Mouse (Mus musculus): Measurements from ENCODE around the gene Adrb1. TPM values are rescaled to one million over a fixed set of nuclear protein-coding genes. Genes with fewer than 3 reads are reported as not detected.
A peak's percentile ranks its signal among the peaks of the same experiment; 100 is the strongest.
"Not testable (repeated sequence)": the region's sequence is repeated elsewhere in the genome, so short reads cannot be mapped to it uniquely, and the experiment has no call there.

Gene Adrb1
- total RNA-seq, 2 experiments from 2014 or later: 23.4 to 26.9 TPM

DNA sequence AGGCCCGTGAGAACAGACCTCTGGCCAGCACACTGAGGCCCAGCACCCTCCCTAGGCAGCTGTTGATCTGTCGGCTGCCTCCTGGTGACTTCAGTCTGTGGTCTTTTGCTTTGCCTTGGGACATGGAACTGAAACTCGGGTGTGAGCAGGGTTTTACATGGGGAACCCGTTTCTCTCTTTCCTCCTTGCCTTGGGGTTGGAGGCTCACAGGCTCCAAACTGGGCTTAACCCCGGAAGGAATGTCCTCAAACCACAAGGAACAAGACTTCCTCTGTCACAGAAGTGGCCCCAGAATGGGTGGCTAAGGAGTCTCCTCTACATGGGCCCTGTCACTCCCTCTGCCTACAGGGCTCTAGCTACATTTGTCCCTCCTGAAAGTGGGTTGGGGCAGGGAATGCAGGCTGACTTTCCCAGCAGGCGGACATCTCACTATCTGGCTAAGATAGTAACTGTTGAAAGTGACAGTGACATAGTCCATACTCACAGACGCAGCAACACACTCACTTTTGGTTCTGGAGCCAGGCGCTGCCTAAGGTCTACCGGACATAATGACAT is 52.5 kb downstream of the Adrb1 start:
- intact Hi-C loops (cut with DNase I): loop anchor here (5.0 kb wide), 1 partner anchor 52 kb away; the partner anchor contains the start of gene Adrb1
- no peak for DNase-seq (ENCODE audit: extremely low spot score in 1 of 2, low spot score in 2 of 2)

DNA sequence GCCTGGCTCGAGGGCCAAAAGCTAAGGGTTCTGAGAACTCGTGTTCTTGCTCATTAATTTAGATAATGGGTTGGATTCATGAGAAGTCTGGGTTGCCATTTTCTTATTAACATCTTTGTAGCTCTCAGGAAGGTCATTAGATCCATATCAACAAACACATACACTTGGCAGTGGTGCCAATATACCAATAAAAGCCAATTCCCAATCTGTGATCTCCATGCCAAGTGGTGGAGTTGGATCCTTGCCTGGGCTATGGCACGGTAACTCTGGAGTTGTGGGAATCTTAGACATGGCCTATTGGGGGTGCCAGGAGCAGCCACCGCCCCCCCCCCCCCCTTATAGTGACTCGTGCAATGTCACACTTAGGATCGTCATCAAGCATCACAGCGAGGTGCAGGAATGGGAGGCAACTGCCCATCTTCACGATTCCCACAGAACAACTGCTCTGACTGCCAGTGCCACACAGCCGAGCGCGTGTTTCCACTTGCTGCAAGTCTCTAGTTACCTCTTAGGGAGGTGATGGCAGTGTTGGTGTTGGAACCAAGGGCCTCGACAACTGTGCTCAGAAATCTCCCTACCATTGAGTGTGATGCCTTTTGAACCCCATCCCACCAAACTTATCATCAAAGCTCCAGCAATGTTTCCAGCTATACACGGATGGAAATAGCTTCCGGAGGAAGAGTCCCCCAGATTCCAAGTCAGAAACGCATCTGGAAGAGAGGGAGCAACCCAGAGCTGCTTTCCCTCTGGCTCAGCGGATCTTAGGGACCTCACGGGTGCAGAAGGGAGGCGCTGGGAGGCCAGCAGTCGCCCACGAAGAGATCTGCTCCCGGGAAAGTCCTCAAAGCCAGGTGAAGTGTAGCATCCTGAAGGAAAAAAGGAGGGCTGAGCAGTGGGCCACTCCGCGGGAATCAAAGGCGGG is 53.2 kb downstream of the Adrb1 start:
- no peak for DNase-seq (ENCODE audit: extremely low spot score in 1 of 2, low spot score in 2 of 2)
- intact Hi-C loops (cut with DNase I): loop anchor here (5.0 kb wide), 3 partner anchors 53 to 353 kb away; partner anchors contain the start of gene Adrb1

DNA sequence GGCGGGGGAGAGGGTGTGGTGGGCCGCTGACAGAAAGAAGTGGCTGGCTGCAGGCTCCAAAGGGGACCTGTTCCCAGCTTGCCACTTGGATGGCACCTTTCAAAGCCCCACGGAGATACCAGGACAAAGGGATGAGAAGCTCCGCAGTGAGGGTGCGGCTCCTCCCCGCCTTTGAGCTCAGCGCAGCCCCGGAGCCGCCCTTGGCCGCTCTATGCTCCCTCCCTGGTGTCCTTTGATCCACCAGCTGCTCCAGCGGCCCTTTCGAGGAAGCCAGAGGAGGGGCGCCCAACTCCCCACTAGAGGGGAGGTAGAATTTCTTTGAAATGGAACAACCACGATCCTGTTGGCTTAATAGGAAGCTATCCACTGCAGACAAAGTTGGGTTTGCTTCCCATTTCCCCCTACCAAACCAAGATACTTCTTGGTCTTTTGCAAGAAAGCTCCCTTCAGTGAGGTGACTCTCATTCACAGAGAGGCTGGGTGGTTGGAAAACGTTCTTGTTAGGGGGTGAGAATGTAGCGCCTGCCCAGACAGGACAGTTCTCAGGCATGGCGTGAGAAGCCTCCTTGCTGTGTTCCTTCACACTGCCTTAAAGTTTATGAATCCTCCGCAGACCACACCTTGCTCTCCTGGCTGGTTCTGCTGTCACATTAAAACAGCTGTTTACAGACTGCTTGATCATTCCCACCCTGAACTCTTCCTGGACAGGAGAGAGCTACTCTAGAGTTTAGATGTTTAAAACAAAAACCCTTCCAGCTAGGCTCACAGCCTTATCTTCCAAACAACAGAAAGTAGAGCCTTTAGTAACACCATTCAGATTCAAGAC is 54.1 kb downstream of the Adrb1 start:
- intact Hi-C loops (cut with DNase I): loop anchor here (5.0 kb wide), 2 partner anchors 209 to 354 kb away; no protein-coding TSS in a partner anchor
- peak in 1 of 2 experiments; percentile 35 for DNase-seq (ENCODE audit: extremely low spot score in 1 of 2, low spot score in 2 of 2)

DNA sequence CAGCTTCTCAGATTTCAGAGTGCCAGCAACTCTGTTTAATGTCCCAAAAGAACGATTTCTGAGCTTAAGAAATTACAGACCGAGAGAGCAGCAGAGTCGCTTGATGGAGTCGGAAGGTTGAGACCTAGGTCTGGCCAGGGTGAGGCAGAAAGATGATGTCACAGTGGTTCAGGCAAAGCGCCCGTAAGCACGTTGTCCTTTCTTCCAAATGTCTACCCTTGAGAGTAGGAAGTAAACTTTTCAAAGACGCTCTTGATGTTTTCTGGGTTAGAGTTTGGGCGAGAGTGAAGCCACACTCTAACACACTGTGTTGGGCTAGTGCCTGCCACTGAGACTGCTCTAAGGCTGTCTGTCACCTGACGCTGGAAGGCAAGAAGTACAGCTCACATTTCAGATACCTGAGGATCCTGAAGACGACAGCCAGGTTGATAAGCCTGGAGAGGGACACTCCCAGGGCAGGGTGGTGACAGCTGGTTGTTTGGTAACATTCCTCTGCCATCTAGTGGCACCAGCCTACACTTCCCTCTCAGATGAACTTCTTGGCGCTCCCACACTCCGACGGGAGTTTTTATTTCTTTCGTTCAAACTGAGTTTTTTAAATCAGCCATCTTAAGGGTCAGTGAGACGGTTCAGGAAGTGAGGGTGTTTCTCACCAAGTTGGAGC is 54.9 kb downstream of the Adrb1 start:
- intact Hi-C loops (cut with DNase I): loop anchor here (5.0 kb wide), 2 partner anchors 210 to 355 kb away; no protein-coding TSS in a partner anchor
- peak; percentile 52 to 56 for DNase-seq (ENCODE audit: extremely low spot score in 1 of 2, low spot score in 2 of 2)

DNA sequence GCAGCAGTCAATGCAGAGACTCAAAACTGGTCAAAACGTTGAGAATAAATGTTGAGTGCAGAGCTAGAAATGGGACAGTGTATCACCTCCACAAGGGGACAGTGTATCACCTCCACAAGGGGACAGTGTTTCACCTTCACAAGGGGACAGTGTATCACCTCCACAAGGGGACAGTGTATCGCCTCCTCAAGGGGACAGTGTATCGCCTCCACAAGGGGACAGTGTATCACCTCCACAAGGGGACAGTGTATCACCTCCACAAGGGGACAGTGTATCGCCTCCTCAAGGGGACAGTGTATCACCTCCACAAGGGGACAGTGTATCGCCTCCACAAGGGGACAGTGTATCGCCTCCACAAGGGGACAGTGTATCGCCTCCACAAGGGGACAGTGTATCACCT is 56.5 kb downstream of the Adrb1 start:
- intact Hi-C loops (cut with DNase I): loop anchor here (5.0 kb wide), 2 partner anchors 211 to 356 kb away; no protein-coding TSS in a partner anchor

More for the DNA sequence above, 56.5 kb downstream of the Adrb1 start:
- not testable (repeated sequence) for DNase-seq (ENCODE audit: extremely low spot score in 1 of 2, low spot score in 2 of 2)

Other genes with a start within 250 kb of the Adrb1 start
- 10 to 100 TPM in 1 of 2 experiments, 1 to 10 TPM in 1; 8.7 to 11.3 TPM for gene Dclre1a, start 174.0 kb upstream of the Adrb1 start, total RNA-seq (2021)
- 10 to 100 TPM; 11.3 to 11.5 TPM for gene Nhlrc2, start 173.9 kb upstream of the Adrb1 start, total RNA-seq (2021)
- gene Ccdc186, start 100.0 kb downstream of the Adrb1 start, total RNA-seq (2021): 10 to 100 TPM; 39.0 to 44.1 TPM
- under 1 TPM; 0.84 to 0.85 TPM for gene Tdrd1, start 104.0 kb downstream of the Adrb1 start, total RNA-seq (2021)
- gene Vwa2, start 152.1 kb downstream of the Adrb1 start, total RNA-seq (2021): under 1 TPM; 0.15 to 0.30 TPM

Data from left cerebral cortex, postnatal 10 days (tissue).